8 mouse cellular contexts compared by ENCODE assay signal in the genomic region with DNA sequence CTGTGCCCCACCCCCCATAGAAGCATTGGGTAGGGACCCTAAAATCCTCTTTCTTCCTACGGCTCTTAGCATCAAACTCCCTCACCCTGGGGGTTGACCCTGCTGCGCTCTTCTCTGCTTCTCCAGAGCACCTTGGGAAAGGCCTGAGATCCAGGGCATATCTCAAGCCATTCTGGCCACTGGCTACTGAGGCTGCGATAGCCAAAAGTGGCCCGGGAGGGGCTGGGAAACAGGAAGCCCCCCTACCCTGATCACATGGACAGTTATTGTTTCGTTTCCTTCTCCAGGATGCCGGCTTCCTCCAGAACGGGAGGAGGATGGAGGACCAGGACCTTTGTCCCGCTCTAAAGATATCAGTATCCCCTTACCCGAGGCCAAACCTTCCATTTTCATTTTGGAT. TPM values are rescaled to one million over a fixed set of nuclear protein-coding genes. Genes with fewer than 3 reads are reported as not detected.
DNase-seq lines count a peak whose midpoint lies in the region; ATAC-seq lines count a peak whose summit lies in the region.

A gene (minus strand): TSS at position 174 of the 400 bp plus-strand sequence.

- peak within 1 kb of the TSS; percentile 25; the same call in 1 of the 2 replicates for H3K9ac ChIP-seq in heart, embryonic 13.5 days
- peak within 1 kb of the TSS; percentile 51 for H3K9ac ChIP-seq in kidney, embryonic 16.5 days (replicated peaks; ENCODE audit: low read length)

- H3K27ac ChIP-seq in brown adipose tissue, adult 24 weeks (replicated peaks; ENCODE audit: low read depth, low read length) = peak within 1 kb of the TSS; percentile 100
- peak within 1 kb of the TSS; percentile 82 for H3K27ac ChIP-seq in heart, embryonic 13.5 days (replicated peaks)
- H3K27ac ChIP-seq in kidney, embryonic 16.5 days (ENCODE audit: low read length) = peak within 1 kb of the TSS; percentile 92

- peaks cover 8% of the 10 kb centered on the region for H3K4me1 ChIP-seq in brown adipose tissue, adult 24 weeks (ENCODE audit: control insufficient read depth, insufficient read depth, insufficient read length, low read length)
- H3K4me1 ChIP-seq in heart, embryonic 13.5 days = peaks cover 16% of the 10 kb centered on the region
- peaks cover 15% of the 10 kb centered on the region for H3K4me1 ChIP-seq in kidney, embryonic 16.5 days (ENCODE audit: insufficient read depth, low read length)

- H3K27me3 ChIP-seq in heart, embryonic 13.5 days (replicated peaks) = no peaks in the 10 kb centered on the region
- H3K27me3 ChIP-seq in kidney, embryonic 16.5 days (ENCODE audit: insufficient read depth, low read length) = no peaks in the 10 kb centered on the region

- DNase-seq in cerebellum, adult 9-11 months = peak; percentile 61
- no peak for DNase-seq in cerebellum, postnatal 14 days
- DNase-seq in lung, postnatal 25 days (ENCODE audit: low spot score) = peak; percentile 70
- no peak for DNase-seq in thymus, postnatal 4 days
- DNase-seq in left cerebral cortex, adult 11 months (ENCODE audit: low spot score) = no peak

- H3K4me2 ChIP-seq in heart, embryonic 13.5 days = peak within 1 kb of the TSS; percentile 93
- peak within 1 kb of the TSS; percentile 95 for H3K4me2 ChIP-seq in kidney, embryonic 16.5 days (replicated peaks; ENCODE audit: low read depth, low read length)

- peak within 1 kb of the TSS; percentile 72 for H3K4me3 ChIP-seq in brown adipose tissue, adult 24 weeks (ENCODE audit: insufficient read depth, low read depth, low read length)
- H3K4me3 ChIP-seq in heart, embryonic 13.5 days = peak within 1 kb of the TSS; percentile 89
- peak within 1 kb of the TSS; percentile 96 for H3K4me3 ChIP-seq in kidney, embryonic 16.5 days (ENCODE audit: low read length)

- no peaks in the 10 kb centered on the region for H3K9me3 ChIP-seq in heart, embryonic 13.5 days
- H3K9me3 ChIP-seq in kidney, embryonic 16.5 days (ENCODE audit: low read length) = no peaks in the 10 kb centered on the region

- WGBS in heart, embryonic 13.5 days = 73% methylated on average over 9 of the region's 9 CpGs
- 78% methylated on average over 9 of the region's 9 CpGs for WGBS in kidney, embryonic 16.5 days

- ATAC-seq in heart, embryonic 13.5 days (ENCODE audit: extremely low read depth, insufficient number of reproducible peaks, low FRiP score, low TSS enrichment) = no peak
- no peak for ATAC-seq in kidney, embryonic 16.5 days (ENCODE audit: low FRiP score, low TSS enrichment)

- peaks cover 21% of the 10 kb centered on the region for H3K36me3 ChIP-seq in heart, embryonic 13.5 days
- H3K36me3 ChIP-seq in kidney, embryonic 16.5 days (ENCODE audit: insufficient read depth, low read length) = peaks cover 20% of the 10 kb centered on the region

RNA-seq across cellular contexts. Expression of the gene that starts here (rescaled TPM):
- polyA plus RNA-seq in brown adipose tissue, adult 24 weeks (2012; ENCODE audit: insufficient read depth, insufficient read length, missing spikeins) = 12.8 and 20.7 TPM in 2 replicates
- polyA plus RNA-seq in heart, embryonic 13.5 days (2015; fragmentation: Nextera tagmentation; extraction: Ambion mirVana) = 9.2 and 10.2 TPM in 2 replicates
- 29.8 and 31.2 TPM in 2 replicates for polyA plus RNA-seq in kidney, embryonic 16.5 days (2015; fragmentation: Nextera tagmentation; extraction: Ambion mirVana)

Comparison
In these comparisons a context has a peak if more than half of its experiments do, and no peak if none do; other contexts are left out.
1. DNase-seq: peak in cerebellum, adult 9-11 months (single experiment) and lung, postnatal 25 days (single experiment); none in cerebellum, postnatal 14 days (0 of 2), thymus, postnatal 4 days (single experiment) and left cerebral cortex, adult 11 months (single experiment).
2. Peak in every context shown above with its lines, with median percentiles within 50 percentile points of each other: H3K27ac ChIP-seq and H3K4me3 ChIP-seq.